Mouse (Mus musculus) retina, embryonic 14.5 days (tissue): ENCODE data around the gene Vezt.
A peak's percentile ranks its signal among the peaks of the same experiment; 100 is the strongest.

Experiments
- DNase-seq: peaks from one replicate; pipeline ENCODE4 v3.0.0-alpha.2; 2015; ENCODE audit warnings: low spot score

Vezt gene

GRCm38 (mm10) chr10:93950991-93951390 is 84.6 kb downstream of the Vezt start:
- DNase-seq, result no peak

DNA sequence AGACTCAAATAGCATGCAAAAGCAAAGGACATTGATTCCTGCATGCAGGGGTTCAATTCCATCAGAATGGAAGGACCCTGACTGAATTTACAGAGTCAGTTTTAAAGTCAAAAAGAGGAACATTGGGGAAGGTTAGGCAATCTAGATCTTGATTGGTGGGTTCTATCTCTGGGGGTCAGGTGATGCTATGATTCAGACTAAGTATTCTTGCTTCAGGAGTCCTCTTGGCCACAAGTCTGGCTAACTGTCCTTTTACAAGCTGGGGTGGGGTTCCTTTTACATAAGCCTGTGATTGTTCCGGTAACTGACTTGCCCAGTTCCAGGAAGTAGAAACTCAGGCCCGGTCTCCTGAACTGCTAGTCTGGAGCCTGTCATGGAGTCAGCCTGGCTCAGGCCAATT is 85.7 kb downstream of the Vezt start:
- DNase-seq, result no peak

DNA sequence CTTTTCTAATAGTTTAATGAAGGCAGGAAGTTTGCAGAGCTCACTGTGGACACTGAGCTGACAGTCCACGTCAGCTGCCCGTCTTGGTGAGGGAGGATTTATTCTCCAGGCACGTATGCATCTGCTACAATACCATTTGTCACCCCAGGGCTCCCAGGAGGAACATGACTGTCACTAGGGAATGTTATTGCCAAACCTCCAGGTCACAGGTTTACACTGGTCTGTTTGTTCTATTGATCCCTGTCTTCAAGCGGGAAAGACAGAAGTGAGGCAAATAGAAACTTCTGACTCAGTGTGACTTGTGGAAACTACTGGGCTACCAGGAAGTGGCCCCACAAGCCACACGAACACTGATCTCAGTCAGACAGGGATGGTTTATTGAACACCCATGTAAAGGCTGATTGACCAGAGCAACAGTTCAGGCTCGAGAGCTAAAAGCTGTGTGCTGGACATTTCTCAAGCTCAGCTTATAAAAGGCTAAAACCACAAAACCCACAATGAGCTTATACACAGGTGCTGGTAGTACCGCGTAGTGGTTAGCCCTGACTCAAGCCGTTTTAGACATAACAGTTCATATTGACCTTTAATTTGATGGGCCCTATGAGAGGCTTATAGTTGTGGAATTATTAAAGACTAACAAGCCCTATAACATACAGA is 89.6 kb downstream of the Vezt start:
- no peak for DNase-seq

DNA sequence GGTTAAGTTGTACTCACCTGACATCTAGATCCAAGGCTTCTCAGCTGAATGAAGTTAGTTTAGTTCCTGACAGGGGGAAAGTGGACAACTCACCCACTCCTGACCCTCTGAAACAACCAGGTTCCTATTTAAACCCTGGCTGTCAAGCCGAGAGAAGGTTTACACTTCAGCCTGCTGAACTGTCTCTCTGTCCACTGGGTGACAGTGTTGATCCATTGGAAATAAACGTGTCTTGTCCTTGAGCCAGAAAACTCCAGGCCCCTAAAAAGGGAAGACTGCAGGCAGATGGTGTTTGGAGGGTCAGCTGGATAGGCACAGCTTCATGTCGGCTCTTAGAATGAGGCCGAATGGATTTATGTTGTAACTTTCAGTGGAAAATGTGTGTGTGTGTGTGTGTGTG is 90.3 kb downstream of the Vezt start:
- peak; percentile 76 for DNase-seq

DNA sequence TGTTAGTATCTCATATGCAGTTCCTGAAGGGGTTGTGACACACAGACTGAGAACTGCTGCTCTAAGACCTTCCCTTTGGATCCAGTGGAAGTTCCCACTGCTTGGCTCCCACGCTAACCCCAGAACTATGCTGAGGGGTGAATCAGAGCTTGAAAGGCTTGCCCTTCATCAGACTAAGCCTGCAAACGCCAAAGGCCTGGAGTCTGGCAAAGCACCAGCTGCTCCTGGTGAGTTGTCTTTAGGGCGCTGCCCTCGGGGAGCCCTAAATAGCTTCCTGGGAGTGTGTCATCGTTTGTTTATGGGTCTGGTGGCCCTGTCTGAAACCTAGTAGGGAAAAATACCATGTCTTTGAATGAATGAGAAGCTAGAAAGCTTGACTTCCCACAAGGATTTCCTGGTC is 91.4 kb downstream of the Vezt start:
- no peak for DNase-seq

GRCm38 (mm10) chr10:93940279-93940678 is 95.3 kb downstream of the Vezt start:
- no peak for DNase-seq

DNA sequence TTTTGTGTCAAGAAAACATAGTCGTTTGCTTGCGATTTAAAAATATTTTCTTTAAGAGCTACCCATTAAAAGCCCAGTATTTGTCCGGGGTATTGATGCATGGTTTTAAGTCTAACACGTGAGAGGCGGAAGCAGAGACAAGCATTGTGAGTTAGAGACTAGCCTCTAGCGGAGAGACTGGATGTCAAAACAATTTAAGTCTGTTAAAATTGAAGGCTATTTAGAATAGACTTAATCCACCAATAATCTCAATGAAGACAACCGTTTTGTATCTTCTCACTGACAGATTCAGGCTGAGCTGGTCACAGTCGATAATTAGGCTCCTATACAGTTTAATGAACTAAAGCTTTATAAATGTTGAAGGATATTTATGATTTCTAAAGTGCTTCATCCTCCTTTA is 95.9 kb downstream of the Vezt start:
- peak; percentile 54 for DNase-seq

DNA sequence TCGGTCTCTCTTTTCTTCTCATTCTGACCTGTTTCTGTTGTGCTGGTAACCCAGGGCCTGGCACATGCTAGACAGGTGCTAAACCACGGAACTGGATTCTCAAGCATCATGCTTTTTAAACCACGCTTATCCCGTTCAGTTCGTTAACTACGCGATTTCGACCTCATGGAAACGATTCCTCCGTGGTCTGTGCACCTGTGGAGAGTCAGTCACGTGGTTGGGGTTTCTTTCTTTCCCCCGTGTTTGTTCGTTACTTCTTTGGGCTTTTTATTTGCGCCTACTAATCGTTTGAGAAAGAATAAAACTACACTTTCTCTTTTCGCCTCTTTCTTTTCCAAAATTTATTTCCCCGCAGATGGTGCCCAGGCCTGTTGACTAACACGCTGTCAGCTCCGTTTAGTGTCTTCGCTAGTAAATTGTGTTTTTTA is 96.8 kb downstream of the Vezt start:
- DNase-seq, result peak; percentile 41

GRCm38 (mm10) chr10:93933980-93934379 is 101.6 kb downstream of the Vezt start:
- DNase-seq, result no peak

GRCm38 (mm10) chr10:93932861-93933260 is 102.8 kb downstream of the Vezt start:
- peak; percentile 47 for DNase-seq

DNA sequence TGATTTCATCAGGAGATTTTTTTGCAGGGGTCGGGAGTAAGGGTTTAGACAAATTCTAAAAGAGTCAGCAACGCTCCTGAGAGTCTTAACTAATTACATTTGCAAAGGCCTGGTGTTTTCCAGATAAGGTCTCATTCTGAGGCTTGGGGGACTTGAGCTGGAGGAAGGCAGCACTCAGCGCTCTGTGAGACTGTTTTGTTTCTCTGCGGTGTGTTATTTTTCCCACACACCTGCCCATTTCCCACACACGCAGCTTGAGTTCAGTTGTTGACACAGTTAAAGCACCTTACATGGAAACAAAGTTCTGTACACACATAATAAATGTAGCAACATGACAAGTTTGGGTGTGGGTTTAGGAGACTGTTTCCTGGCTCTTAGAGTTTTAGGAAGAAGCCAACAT is 103.6 kb downstream of the Vezt start:
- no peak for DNase-seq

- no peak for DNase-seq
Measured at GRCm38 (mm10) chr10:93931431-93931830, 104.2 kb downstream of the Vezt start.

DNA sequence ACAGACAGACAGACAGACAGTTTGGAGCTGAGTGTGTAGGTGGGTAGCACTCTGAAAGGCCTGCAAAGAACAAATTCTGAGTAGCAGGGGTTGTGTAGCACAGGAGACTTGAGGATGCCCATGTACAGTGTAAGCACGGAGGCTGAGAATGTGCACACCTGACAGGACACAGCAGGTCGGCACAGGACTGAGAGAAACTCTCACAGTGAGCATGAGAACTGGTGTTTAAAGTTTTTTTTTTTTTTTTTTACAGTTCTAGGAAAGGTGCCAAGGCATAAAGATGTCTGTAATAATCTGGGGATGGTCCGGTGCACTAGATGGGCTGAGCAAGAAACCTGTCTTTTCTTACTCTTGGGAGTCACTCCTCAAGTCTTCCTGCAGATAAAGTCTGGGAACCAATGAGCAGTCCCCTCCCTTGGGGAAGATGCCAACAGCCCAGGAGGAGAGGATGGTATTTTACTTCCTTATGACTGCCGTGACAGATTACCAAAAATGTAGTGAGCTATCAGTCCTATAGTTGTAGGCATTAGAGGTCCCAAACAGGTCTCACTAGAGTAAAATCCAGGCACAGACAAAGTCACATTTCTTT is 105.3 kb downstream of the Vezt start:
- DNase-seq, result no peak

GRCm38 (mm10) chr10:93924666-93925065 is 111.0 kb downstream of the Vezt start:
- DNase-seq, result no peak

DNA sequence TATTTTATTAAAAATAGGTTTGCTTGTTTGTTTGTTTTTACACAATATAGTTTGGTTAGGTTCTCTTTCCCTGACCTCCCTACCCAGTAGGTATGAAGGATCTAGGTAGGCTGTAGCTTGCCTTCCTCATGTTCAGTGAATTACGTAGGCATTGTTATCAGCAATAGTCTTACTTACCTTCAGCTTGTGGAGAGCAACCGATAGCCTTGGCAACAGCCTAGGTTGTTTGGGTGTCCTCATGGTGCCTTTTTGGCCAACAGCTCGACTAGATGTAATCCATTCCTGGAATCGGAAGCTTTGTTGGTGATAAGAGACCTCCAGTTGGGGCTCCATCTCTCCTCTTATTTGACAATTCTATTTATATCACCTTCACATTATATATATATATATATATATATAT is 114.5 kb downstream of the Vezt start:
- no peak for DNase-seq

DNA sequence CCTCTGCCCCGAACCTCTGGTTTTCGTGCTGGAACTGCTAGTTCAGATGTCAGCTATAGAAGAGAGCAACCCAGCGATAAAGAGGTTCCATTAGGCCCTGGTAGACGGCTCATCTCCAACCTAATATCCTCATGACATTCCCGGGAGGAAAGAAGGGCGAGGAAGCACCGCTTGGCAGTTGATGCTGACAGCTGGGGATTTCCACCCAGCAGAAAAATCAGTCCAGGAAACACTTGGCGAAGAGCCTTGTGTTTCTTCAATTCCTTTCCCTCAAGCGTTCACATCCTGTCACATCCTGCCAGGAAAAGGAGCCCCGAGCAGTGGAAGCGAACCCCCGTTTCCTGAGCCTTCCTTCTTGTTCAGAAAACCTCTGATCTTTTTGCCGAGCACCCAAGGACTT is 116.4 kb downstream of the Vezt start:
- DNase-seq, result no peak

DNA sequence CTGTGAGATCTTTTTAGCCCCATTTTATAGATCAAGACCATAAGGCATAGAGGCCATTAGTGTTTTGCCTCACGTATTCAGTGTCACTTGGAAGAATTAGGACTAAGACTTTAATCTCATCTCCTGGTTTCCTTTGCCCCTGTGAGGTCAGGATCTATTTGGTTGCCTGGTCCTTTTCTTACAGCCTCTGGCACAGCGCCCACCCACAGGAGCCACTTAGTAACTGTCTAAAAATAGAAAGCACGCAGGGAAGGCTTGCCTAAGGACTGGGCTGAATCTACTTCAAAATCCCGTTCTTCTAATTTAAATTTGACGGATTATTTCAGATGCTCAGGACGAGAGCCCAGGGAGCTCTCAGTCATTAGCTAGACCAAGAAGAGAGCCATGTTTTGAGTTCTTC is 116.9 kb downstream of the Vezt start:
- no peak for DNase-seq

DNA sequence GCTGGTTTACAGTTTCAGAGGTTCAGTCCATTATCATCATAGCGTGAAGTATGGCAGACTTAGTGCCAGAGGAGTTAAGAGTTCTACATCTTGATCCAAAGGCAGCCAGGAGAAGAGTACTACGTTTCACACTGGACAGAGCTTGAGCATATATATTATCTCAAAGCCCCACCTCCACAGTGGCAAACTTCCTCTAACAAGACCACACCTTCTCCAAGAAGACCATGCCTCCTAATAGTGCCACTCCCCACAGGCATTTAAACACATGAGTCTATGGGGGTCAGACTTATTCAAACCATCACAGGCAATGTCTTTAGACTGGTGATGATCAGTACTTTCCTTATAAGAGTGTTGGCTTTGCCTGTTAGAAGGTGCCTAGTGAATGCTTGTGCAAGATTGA is 117.5 kb downstream of the Vezt start:
- DNase-seq, result no peak

DNA sequence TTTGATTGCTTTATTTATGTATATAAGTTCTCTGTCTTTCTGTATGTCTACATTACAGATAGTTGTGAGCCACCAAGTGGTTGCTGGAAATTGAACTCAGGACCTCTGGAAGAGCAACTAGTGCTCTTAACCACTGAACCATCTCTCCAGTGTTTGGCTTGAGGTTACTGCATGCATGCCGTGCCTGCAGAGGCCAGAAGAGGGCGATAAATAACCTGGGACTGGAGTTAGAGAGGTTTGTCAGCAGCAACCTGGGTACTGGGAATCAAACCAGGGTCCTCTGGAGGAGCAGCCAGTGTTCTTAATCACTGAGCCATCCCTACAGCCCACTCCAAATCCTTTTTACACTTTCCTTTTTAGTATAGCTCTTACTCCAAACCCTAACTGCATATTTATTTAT is 118.8 kb downstream of the Vezt start:
- DNase-seq, result no peak

DNA sequence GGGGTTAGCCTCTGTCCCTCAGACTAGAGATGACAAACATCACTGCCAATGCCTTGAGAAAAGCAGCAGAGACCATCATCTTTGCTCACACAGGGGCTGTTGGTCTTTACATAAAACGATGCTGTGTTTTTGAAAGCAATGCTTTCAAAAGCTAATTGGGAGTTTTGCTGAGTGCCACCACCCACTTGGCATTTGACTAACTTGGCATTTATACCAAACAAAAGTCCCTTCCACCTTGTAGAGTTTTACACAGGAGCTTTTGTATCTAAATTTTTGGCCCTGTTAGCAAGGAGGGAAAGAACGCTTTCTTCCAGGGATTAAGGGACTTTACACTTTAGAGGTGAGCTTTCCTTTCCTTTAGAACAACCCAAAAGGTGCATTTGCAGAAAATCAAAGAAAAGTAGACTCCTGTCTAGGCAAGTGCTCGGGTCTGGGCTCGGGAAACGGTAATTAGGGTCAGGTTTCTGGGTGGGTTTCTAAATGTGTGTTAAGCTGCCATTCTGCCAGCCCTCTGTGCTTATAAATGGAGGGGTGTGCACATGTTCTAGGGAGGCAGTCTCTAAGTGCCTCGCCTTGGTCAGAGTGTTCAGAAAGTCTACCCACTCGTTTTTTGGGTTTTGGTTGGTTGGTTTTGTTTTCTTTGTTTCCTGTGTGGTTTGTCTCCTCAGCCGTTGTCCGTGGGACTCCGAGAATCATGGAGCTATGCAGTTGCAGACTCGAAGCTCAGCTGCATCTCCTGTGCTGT is 119.9 kb downstream of the Vezt start:
- DNase-seq, result no peak

DNA sequence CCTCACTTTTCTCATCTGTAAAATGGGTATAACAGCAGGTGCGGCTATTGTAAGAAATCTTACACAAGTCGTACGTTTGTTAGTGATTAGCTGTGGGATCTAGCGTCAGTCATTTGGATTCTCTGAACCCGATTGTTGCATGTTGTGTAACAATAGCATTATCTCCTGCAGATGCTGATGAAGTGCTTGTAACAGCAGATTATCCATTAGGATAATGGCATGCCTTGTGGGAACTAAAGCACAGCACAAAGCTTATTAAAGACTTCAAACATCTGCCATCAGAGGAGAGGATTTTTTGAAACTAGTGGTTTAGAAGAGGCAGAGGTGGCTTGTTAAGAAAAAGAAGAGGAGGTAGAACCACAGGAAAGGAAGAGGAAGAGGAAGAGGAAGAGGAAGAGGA is 122.1 kb downstream of the Vezt start:
- no peak for DNase-seq

- DNase-seq, result no peak
Measured at GRCm38 (mm10) chr10:93912917-93913316, 122.7 kb downstream of the Vezt start.

DNA sequence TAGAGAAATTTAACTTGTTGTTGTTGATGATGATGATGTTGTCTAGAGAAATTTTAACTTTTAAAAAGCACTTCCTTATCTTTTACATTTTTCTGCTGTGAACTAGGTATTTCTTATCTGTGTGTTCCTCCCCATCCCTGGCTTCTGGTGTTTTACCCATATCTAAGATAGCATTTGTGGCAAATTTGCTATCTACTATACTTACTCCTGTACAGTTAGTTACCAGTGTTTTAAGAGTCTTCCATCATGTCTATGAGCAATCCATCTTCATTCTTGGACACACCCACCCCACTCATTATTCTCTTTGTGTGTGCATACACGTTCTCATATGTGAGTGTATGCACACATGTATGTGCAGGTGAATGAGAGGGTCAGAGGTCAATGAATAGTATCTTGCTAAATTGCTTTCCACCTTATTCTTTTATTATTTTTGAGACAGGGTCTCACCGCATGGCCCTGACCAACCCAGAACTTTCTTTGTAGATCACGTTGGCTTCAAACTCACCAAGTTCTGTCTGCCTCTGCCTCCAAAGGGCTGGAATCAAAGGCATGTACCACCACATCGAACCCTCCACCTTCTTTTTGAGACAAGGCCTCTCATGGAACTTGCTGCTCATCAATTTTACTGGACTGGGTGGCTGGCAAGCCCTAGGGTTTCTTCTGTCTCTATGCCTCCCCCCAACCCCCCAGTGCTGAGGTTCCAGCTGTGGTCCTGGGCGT is 123.3 kb downstream of the Vezt start:
- no peak for DNase-seq
